Mouse (Mus musculus): ENCODE data around the gene Anks1.
"Not testable (repeated sequence)": the region's sequence is repeated elsewhere in the genome, so short reads cannot be mapped to it uniquely, and the experiment has no call there.

The Anks1 gene

GRCm38 (mm10) chr17:27997212-27997611 lies 88.1 kb downstream of the Anks1 start:
- DNase-seq (ENCODE audit: low read depth, low spot score) = no peak

- DNase-seq (ENCODE audit: low read depth, low spot score) = not testable (repeated sequence)
These were observed 90.7 kb downstream of the Anks1 start for GRCm38 (mm10) chr17:27999683-28000273.

DNA sequence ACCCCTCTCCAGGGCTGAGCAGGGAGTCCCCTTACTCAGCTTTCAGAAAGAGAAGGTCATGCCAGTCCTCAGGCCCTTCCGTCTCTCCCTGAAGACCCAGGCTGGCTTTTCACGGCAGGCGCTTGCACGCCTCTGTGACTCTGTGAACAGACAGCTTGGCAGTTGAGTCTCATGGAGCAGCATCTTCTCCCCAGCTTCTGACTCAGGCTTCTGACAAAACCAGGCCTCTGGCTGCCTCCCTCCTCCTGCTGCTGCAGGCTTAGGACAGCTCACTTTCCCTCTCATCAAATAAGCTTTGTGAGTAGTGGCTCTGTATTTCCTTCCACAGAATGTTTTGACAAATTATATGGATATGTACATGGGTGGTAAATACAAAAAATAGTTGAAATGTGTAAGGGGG lies 91.3 kb downstream of the Anks1 start:
- no peak for DNase-seq (ENCODE audit: low read depth, low spot score)

- DNase-seq (ENCODE audit: low read depth, low spot score) = no peak
These were observed 91.7 kb downstream of the Anks1 start for GRCm38 (mm10) chr17:28000851-28001250.

DNA sequence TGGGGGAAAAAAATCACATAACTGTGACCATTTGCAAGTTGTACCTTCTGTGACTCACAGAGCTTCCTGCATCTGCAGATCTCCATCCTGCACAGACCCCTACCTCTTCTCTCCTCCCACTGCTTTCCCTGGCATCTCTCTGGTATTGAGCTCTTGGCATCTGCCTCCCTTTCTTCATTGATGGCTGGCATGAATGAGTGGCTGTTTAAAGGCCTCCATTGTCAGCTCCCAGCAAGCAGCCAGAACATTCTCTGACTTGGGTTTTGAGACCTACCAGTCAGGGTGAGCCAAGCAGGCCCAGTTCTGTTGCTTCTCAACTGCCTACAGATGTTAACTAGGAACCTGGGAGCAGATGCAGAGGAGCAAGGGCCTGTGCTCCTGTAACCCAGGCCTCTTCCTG lies 96.3 kb downstream of the Anks1 start:
- no peak for DNase-seq (ENCODE audit: low read depth, low spot score)

DNA sequence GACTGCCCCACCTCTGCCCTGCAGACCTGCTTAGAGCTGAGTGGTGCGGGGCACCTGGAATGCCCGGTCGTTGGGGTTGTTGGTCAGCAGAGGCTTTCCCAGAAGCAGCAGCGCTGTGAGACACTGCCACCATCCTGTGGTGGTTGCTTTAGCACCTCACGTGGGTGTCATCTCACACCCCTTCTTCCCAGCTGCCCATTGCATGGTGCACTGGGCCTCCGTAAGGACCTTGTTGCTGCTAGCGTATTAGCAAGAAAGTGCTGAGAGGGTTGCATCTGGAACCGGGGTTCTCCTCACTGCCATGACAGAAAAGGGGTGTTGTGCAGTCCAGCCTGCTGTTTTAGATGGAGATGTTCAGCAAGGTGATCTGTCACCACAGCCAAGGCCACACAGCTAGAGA lies 97.1 kb downstream of the Anks1 start:
- no peak for DNase-seq (ENCODE audit: low read depth, low spot score)

- DNase-seq (ENCODE audit: low read depth, low spot score) = no peak
These were observed 97.5 kb downstream of the Anks1 start for GRCm38 (mm10) chr17:28006611-28007010.

GRCm38 (mm10) chr17:28007179-28007811 lies 98.2 kb downstream of the Anks1 start:
- DNase-seq (ENCODE audit: low read depth, low spot score) = no peak

DNA sequence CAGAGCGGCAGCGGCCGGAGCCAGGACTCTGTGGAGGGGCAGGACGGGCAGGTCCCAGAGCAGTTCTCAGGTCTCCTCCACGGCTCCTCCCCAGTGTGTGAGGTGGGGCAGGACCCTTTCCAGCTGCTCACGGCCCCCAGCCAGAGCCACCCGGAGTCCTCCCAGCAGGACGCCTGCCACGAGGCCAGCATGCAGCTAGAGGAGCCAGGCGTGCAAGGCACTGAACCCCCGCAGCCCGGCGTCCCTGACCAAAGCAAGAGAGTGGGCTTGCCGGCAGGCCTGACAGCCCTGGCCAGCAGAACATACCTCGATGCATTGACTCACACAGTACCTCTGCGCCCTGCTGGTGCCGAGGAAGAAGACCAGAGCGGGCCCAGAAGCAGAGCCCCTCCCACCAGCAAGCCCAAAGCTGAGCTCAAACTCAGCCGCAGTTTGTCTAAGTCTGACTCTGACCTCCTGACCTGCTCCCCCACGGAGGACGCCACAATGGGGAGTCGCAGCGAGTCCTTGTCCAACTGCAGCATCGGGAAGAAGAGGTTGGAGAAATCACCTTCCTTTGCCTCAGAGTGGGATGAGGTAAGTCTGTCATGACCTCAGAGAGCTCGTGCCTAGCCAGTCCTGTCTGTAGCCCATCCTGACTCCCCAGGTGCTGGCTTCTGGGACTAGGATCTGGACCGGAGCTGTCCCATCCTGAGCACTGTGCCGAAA lies 98.9 kb downstream of the Anks1 start:
- DNase-seq (ENCODE audit: low read depth, low spot score) = no peak

- DNase-seq (ENCODE audit: low read depth, low spot score) = no peak
These were observed 99.5 kb downstream of the Anks1 start for GRCm38 (mm10) chr17:28008565-28008981.

- DNase-seq (ENCODE audit: low read depth, low spot score) = no peak
These were observed 100.1 kb downstream of the Anks1 start for GRCm38 (mm10) chr17:28009066-28009715.

GRCm38 (mm10) chr17:28009716-28010114 lies 100.6 kb downstream of the Anks1 start:
- DNase-seq (ENCODE audit: low read depth, low spot score) = no peak

- no peak for DNase-seq (ENCODE audit: low read depth, low spot score)
These were observed 101.8 kb downstream of the Anks1 start for GRCm38 (mm10) chr17:28010925-28011324.

DNA sequence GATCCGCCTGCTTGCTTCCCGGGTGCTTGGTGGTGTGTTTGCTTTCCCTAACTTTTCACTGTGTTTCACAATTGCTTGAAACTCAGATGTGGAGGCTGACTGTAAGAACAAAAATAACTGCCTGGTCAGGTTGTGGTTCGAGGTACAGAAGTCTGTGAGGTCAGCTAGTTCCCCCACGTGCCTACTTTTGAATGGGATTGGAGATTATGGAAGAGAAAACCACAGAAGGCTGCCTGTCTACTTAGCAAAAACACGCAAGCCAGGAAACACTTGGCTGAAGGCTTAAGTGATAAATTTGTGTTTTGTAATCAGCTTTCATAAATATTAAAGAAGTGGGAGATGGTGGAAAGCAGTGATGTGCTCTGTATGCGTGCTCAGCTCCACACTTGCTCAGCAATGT lies 103.7 kb downstream of the Anks1 start:
- no peak for DNase-seq (ENCODE audit: low read depth, low spot score)

DNA sequence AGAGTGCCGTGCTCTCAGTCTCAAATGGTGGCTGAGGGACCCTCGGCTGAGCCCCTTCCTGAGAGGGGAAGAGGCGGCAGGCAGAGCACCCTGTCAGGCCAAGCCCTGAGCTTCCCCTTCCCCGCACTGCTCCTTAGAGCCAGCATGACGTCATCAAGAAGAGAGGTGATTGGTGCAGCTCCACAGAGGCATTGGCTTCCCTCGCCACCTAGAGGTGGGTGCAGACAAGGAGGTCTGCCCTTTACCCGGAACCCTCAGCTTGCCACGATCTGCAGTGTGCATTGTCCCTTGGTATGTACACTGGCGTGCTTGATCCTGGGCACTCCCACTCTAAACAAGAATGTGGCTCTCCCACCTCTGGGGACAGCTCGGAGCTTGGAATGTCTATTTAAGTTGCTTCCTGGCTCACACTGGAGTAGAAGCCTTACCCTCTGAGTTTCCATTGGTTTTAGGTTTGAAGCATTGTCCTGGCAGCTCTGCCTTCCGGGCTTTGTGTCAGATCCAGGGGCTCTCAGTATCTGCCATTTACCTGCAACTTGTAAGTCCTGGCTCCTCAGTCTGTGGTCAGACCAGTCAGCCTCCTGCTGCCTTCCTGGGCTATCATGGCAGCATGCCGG lies 104.3 kb downstream of the Anks1 start:
- no peak for DNase-seq (ENCODE audit: low read depth, low spot score)

GRCm38 (mm10) chr17:28014449-28014848 lies 105.3 kb downstream of the Anks1 start:
- no peak for DNase-seq (ENCODE audit: low read depth, low spot score)

- no peak for DNase-seq (ENCODE audit: low read depth, low spot score)
These were observed 106.1 kb downstream of the Anks1 start for GRCm38 (mm10) chr17:28015068-28015730.

DNA sequence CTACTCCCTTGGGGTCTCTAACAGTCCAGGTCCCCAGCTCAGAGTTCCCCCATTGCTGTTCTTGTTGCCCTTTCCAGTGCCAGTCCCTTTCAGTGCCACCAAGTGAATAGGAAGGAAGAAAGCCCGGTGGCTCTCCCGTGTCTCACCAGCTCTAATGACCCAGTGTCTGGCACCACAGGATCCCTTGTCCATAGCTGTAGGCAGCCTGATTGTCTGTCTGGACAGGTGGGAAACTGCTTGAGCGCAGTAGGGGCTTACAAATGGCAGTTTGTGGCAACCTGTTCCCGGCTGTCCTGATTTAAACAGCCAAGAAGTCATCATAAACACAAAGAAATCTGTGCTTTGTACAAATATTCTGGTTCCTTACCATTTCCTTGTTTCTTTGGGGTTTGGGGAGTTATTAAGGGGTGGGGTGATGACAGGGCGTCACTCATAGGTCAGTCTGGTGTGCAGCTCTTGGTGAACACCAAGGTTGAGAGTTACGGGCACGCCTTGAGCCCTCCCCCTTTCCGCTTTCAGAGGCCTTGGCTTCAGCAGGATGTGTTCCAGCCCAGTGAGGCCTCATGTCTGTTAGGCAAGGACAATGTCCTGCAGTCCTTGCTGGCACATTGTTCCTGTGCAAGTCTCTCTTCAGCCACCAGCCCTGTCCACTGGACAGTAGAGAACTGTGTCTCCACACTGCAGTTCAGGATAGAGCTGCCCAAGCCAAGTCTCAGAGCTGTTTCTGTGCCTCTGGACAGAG lies 107.1 kb downstream of the Anks1 start:
- DNase-seq (ENCODE audit: low read depth, low spot score) = no peak

- no peak for DNase-seq (ENCODE audit: low read depth, low spot score)
These were observed 109.2 kb downstream of the Anks1 start for GRCm38 (mm10) chr17:28018344-28018743.

DNA sequence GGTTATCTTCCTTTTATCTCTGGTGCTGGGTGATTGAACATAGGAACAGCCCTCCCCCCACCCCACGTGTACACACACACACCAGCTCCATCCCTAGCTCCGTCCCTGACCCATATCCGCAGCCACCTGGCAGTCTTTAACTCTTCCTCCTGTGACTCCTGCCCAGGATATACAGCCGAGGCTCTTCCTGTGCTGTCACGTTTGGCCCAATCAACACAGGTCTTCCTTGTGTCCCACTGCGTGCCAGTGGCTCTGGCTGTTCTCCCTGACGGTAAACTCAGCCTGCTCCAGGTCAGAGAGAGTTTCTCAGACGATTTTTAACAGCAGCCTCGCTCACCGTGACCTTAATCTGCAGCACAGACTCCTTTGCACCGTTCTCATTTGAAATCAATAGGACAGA lies 109.7 kb downstream of the Anks1 start:
- DNase-seq (ENCODE audit: low read depth, low spot score) = no peak
